Mouse (Mus musculus) kidney, adult 2 months (tissue): Measurements from ENCODE around the gene Psapl1.

Experiments
- CTCF ChIP-seq: fragments of 200-500 bp; conservative IDR thresholded peaks from 2 replicates; pipeline ENCODE4 v1.5.1; 2011; ENCODE audit warnings: low read depth, mild to moderate bottlenecking, control low read depth, low read length, moderate library complexity, mixed read lengths; ENCODE audit not compliant: insufficient read depth, insufficient read length
- POLR2A ChIP-seq: fragments of 200-500 bp; IDR thresholded peaks from one replicate; pipeline ENCODE4 v1.6.1; 2011; ENCODE audit warnings: low read depth, low read length, control low read depth

DNA sequence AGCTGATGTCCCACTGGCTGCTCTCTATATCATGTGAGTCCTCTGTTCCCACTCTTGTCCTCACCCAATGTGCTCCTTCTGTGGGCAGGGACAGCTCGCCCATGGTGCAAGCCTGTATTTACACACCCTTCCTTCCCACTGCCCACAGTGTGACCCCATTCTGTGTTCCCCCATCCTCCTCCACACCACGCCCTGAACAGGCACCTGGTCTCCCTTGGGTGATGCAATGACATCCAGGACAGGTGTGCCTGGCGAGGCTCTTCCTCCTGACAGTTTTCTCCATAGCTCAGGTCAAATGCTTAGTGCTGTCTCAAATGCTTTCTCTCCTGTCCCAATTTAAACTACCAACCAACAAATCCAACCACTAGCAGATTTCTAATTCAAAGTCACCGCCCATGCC lies 8.4 kb upstream of the Psapl1 start:
- TF ChIP-seq POLR2A: no peak
- no peak for TF ChIP-seq CTCF
